Mouse (Mus musculus) lung, postnatal 0 days (tissue): ENCODE data around the gene Dnajb4.

Experiments
- CTCF ChIP-seq: IDR thresholded peaks from 2 replicates; pipeline ENCODE4 v1.5.1; 2016; ENCODE audit warnings: antibody characterized with exemption, mild to moderate bottlenecking
- EP300 ChIP-seq: IDR thresholded peaks from 2 replicates; pipeline ENCODE4 v1.6.1; 2016; ENCODE audit warnings: antibody characterized with exemption, mild to moderate bottlenecking, control low read depth

DNA sequence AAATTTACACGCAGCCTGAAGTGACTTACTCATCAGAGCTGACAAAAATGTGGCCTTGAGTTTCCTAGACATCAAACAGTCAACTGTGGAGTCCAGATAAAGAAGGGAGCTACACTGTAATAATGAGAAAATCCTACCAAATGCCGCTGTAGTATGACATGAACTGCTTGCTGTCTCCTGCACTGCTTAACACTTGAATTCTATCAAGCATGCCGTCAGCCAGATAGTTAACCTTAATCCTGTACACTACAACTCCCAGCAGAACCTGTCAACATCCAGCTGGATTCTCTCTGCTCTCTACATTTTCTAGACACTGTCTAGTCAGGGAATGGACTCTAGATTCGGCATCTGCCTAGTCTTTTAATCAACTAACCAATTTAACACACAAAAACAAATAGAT is 20.8 kb downstream of the Dnajb4 start:
- TF ChIP-seq EP300: peak; percentile 35
- no peak for TF ChIP-seq CTCF
